Mouse (Mus musculus): ENCODE results near the gene Trio. TPM values are rescaled to one million over a fixed set of nuclear protein-coding genes. Genes with fewer than 3 reads are reported as not detected.
A peak's percentile ranks its signal among the peaks of the same experiment; 100 is the strongest.

Gene Trio
- polyA plus RNA-seq, 1 experiment from 2014 or later: 53.9 TPM

DNA sequence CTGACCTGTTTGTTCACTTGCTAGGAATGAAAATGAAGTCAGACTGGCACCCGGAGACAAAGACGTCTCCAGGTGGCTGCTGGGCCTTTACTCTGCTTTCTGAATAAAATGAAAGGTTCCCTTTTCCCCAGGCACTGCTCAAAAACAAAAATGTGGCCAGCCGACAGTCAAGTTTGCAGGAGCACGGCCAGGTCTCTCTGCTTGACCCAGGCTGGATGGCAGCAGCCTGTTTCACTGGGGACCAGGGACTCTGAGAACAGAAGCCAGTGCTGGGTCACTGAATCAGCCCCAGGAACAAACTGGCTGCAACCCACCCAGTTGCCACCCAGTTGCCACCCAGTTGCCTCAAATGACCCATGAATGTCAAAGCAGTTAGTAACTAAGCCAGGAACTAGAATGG, 159.2 kb downstream of the Trio start:
- 70% methylated on average over 4 of the region's 4 CpGs for WGBS
- Histone ChIP-seq H3K9me3 (ENCODE audit: control insufficient read depth, low read length) (no peaks in the 10 kb centered on the region), H3K36me3 (replicated peaks; ENCODE audit: control insufficient read depth, insufficient read depth) (peaks cover 66% of the 10 kb centered on the region), H3K4me2 (replicated peaks) (no peak overlapping the region), H3K4me1 (replicated peaks; ENCODE audit: control insufficient read depth, insufficient read depth, low read length) (no peaks in the 10 kb centered on the region), H3K9ac (no peak overlapping the region), H3K27ac (peak overlapping the region; percentile 54; the same call in 1 of the 2 replicates), H3K4me3 (replicated peaks; ENCODE audit: low read length) (no peak overlapping the region), H3K27me3 (ENCODE audit: control insufficient read depth, insufficient read depth, low read length) (no peaks in the 10 kb centered on the region)
- DNase-seq (ENCODE audit: low spot score) (no peak), ATAC-seq (ENCODE audit: low FRiP score) (no peak)

DNA sequence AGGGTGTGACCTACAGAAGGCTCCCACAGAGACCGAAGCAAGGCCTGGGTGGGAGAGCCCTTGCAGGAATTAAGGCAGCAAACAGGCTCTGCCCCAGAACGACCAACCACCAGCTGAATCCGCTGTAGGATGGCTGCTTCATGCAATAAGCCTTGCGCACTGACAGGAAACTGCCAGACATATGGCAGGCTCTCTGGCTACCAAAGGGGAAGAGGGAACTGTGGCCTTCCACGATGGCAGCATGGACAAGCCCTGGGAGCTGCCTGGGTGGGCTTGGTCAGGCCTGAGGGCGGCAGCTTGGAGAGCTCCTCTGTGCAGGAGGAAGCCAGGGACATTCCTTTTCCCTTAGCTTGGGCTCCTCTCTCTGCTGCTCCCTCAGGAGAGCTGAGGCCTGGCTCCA, 159.6 kb downstream of the Trio start:
- H3K4me2 ChIP-seq (replicated peaks): no peak overlapping the region
- ATAC-seq (ENCODE audit: low FRiP score): no peak
- H3K27me3 ChIP-seq (ENCODE audit: control insufficient read depth, insufficient read depth, low read length): no peaks in the 10 kb centered on the region
- no peak overlapping the region for H3K9ac ChIP-seq
- DNase-seq (ENCODE audit: low spot score): no peak
- peaks cover 64% of the 10 kb centered on the region for H3K36me3 ChIP-seq (replicated peaks; ENCODE audit: control insufficient read depth, insufficient read depth)
- no peaks in the 10 kb centered on the region for H3K9me3 ChIP-seq (ENCODE audit: control insufficient read depth, low read length)
- peak overlapping the region; percentile 54; the same call in 1 of the 2 replicates for H3K27ac ChIP-seq
- 75% methylated on average over 6 of the region's 6 CpGs for WGBS
- H3K4me3 ChIP-seq (replicated peaks; ENCODE audit: low read length): no peak overlapping the region
- no peaks in the 10 kb centered on the region; the same call in 1 of the 2 replicates for H3K4me1 ChIP-seq (replicated peaks; ENCODE audit: control insufficient read depth, insufficient read depth, low read length)

DNA sequence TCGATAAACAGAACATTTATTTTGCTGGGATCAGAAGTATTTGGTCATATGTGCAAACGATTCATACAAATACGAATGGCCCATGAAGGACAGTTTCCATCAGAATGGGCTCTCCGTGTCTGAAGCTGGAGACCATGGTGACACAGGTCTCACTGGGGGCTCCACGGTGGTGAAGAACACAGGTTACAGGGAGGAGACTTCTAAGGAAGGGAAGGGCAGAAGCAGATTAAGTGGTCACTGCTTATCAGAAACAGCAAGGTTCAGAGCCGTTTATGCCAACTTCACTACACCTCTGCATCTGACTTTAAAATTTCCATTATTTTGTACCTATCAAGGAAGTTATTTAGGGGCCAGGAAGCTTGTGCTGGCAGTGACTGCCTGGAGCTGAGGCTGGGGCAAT, 161.3 kb downstream of the Trio start:
- H3K4me1 ChIP-seq (replicated peaks; ENCODE audit: control insufficient read depth, insufficient read depth, low read length): no peaks in the 10 kb centered on the region; the same call in 1 of the 2 replicates
- H3K4me2 ChIP-seq (replicated peaks): no peak overlapping the region
- DNase-seq (ENCODE audit: low spot score): no peak
- H3K27me3 ChIP-seq (ENCODE audit: control insufficient read depth, insufficient read depth, low read length): no peaks in the 10 kb centered on the region
- no peaks in the 10 kb centered on the region for H3K9me3 ChIP-seq (ENCODE audit: control insufficient read depth, low read length)
- no peak for ATAC-seq (ENCODE audit: low FRiP score)
- no peak overlapping the region for H3K4me3 ChIP-seq (replicated peaks; ENCODE audit: low read length)
- no peak overlapping the region for H3K27ac ChIP-seq
- 96% methylated on average over 6 of the region's 6 CpGs for WGBS
- no peak overlapping the region for H3K9ac ChIP-seq
- H3K36me3 ChIP-seq (replicated peaks; ENCODE audit: control insufficient read depth, insufficient read depth): peaks cover 60% of the 10 kb centered on the region

DNA sequence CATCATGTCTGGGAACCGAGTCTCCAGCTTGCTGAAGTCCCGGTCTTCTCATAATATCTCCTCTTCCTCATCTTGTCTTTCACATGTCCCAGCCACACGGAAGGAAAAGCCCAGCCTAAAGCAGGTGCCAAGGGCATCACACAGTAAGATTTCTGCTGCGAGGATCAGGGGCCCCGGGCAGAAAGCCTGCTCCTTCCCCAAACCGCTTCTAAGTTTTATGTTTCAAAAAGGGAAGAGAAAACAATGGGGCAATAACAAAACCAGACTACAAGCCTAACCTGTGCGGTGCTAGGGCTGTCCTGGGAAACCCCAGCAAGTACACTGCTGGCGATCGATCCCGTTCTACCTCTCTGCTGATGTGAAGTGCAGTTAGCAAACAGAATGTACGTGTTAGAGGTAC, 162.7 kb downstream of the Trio start:
- Histone ChIP-seq H3K9me3 (ENCODE audit: control insufficient read depth, low read length) (no peaks in the 10 kb centered on the region), H3K4me1 (replicated peaks; ENCODE audit: control insufficient read depth, insufficient read depth, low read length) (no peaks in the 10 kb centered on the region; the same call in 1 of the 2 replicates), H3K36me3 (replicated peaks; ENCODE audit: control insufficient read depth, insufficient read depth) (peaks cover 50% of the 10 kb centered on the region), H3K4me3 (replicated peaks; ENCODE audit: low read length) (no peak overlapping the region), H3K27ac (no peak overlapping the region), H3K27me3 (ENCODE audit: control insufficient read depth, insufficient read depth, low read length) (no peaks in the 10 kb centered on the region), H3K9ac (no peak overlapping the region), H3K4me2 (replicated peaks) (no peak overlapping the region)
- DNase-seq (ENCODE audit: low spot score): no peak
- WGBS: 95% methylated on average over 11 of the region's 11 CpGs
- no peak for ATAC-seq (ENCODE audit: low FRiP score)

DNA sequence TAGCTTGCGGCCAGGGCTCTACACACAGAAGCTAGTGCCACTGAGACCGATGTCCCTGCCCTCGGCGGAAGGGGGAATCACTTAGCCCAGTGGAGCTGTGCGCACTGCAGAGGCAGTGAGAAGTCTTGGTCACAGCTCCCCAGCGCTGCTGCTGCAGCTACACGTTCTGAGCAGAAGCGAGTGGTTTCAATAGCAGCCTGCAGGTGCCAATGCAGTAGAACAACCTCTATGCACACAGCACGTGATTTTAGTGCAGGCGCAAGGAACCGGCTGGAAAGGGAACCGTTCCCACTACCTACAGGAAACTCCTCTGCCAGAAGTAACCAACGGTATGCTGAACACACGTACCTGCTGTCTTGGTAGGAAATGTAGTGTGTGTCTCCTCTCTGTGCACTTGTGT, 165.2 kb downstream of the Trio start:
- no peaks in the 10 kb centered on the region for H3K9me3 ChIP-seq (ENCODE audit: control insufficient read depth, low read length)
- no peaks in the 10 kb centered on the region for H3K27me3 ChIP-seq (ENCODE audit: control insufficient read depth, insufficient read depth, low read length)
- H3K4me2 ChIP-seq (replicated peaks): no peak overlapping the region
- H3K4me3 ChIP-seq (replicated peaks; ENCODE audit: low read length): no peak overlapping the region
- H3K36me3 ChIP-seq (replicated peaks; ENCODE audit: control insufficient read depth, insufficient read depth): peaks cover 46% of the 10 kb centered on the region
- H3K27ac ChIP-seq: no peak overlapping the region
- no peak overlapping the region for H3K9ac ChIP-seq
- no peaks in the 10 kb centered on the region; the same call in 1 of the 2 replicates for H3K4me1 ChIP-seq (replicated peaks; ENCODE audit: control insufficient read depth, insufficient read depth, low read length)
- DNase-seq (ENCODE audit: low spot score) (no peak), ATAC-seq (ENCODE audit: low FRiP score) (no peak)
- 93% methylated on average over 14 of the region's 14 CpGs for WGBS

DNA sequence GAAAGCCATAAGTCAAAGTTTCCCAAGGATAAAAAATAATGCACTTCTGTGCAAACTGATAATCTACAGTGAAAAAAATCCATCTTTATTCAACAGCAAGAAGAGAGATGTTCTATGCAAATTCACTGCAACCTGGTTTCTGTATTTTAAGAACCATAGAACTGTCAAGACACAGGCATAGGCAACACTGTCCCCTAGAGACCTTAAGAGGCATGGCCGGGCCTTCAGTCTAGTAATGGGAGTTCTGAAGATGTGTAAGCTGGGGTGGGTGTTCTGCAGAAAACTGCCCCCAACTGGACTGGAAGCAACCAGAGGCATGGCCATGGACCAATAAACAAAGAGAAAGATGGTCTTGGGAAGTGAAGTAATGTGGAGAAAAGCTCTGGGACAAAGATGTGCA, 166.1 kb downstream of the Trio start:
- ATAC-seq (ENCODE audit: low FRiP score): no peak
- Histone ChIP-seq H3K9ac (no peak overlapping the region), H3K27ac (no peak overlapping the region), H3K4me2 (replicated peaks) (no peak overlapping the region), H3K27me3 (ENCODE audit: control insufficient read depth, insufficient read depth, low read length) (no peaks in the 10 kb centered on the region), H3K4me1 (replicated peaks; ENCODE audit: control insufficient read depth, insufficient read depth, low read length) (no peaks in the 10 kb centered on the region; the same call in 1 of the 2 replicates), H3K9me3 (ENCODE audit: control insufficient read depth, low read length) (no peaks in the 10 kb centered on the region), H3K4me3 (replicated peaks; ENCODE audit: low read length) (no peak overlapping the region), H3K36me3 (replicated peaks; ENCODE audit: control insufficient read depth, insufficient read depth) (peaks cover 47% of the 10 kb centered on the region)
- no peak for DNase-seq (ENCODE audit: low spot score)
- WGBS: 71% methylated on average over 1 of the region's 1 CpGs

DNA sequence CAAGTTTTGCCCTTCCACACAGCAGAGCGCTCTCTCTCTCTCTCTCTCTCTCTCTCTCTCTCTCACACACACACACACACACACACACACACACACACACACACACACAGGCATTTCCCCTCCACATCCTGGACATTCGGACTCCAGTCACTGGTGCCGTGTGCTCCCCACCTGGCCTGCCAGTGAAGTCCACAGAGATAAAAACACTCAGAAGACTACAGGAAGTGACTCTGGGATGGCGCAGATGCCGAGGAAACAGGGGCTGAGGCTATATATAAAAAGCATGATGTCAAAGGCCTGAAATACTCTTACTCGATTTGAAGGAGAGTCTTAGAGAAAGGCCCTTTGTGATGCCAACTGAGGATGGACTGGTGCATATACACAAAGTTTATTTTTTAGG, 166.5 kb downstream of the Trio start:
- no peak overlapping the region for H3K27ac ChIP-seq
- no peak for DNase-seq (ENCODE audit: low spot score)
- no peaks in the 10 kb centered on the region for H3K9me3 ChIP-seq (ENCODE audit: control insufficient read depth, low read length)
- no peak overlapping the region for H3K4me2 ChIP-seq (replicated peaks)
- 86% methylated on average over 6 of the region's 6 CpGs for WGBS
- no peaks in the 10 kb centered on the region; the same call in 1 of the 2 replicates for H3K4me1 ChIP-seq (replicated peaks; ENCODE audit: control insufficient read depth, insufficient read depth, low read length)
- H3K9ac ChIP-seq: no peak overlapping the region
- no peak overlapping the region for H3K4me3 ChIP-seq (replicated peaks; ENCODE audit: low read length)
- no peak for ATAC-seq (ENCODE audit: low FRiP score)
- H3K27me3 ChIP-seq (ENCODE audit: control insufficient read depth, insufficient read depth, low read length): no peaks in the 10 kb centered on the region
- H3K36me3 ChIP-seq (replicated peaks; ENCODE audit: control insufficient read depth, insufficient read depth): peaks cover 47% of the 10 kb centered on the region

DNA sequence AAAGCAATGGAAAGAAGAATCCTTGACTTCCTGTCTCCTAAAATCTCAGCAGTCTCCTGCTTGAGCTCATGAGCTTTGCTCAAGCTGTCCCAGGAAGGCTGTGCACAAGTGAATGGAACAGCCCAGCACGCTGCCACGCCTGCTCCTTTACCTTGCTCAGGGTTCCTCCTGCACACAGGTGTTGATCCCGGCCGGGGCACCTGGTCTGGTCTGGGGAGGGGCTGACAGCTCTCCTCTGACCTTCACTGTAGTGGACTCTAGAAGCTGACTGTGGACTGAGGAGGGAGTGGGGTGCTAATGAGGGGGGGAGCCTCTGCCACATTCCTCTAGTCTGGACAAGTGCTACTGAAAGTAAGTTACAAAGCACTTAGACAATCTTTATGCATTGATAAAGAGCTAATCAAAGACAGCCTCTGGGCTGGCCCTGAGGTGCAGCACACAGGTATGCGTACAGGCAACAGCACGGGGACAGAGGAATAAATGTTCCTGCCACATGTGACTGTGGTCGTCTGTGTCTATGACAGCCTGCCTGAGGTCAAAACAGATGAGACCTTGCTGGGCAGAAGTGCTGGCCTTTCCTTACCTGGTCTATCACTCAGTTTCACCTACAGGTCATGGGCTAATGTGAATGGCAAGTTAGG, 167.3 kb downstream of the Trio start:
- no peak overlapping the region for H3K4me2 ChIP-seq (replicated peaks)
- no peaks in the 10 kb centered on the region for H3K27me3 ChIP-seq (ENCODE audit: control insufficient read depth, insufficient read depth, low read length)
- ATAC-seq (ENCODE audit: low FRiP score) (no peak), DNase-seq (ENCODE audit: low spot score) (no peak)
- H3K4me1 ChIP-seq (replicated peaks; ENCODE audit: control insufficient read depth, insufficient read depth, low read length): no peaks in the 10 kb centered on the region; the same call in 1 of the 2 replicates
- WGBS: 90% methylated on average over 7 of the region's 7 CpGs
- no peak overlapping the region for H3K27ac ChIP-seq
- H3K9ac ChIP-seq: no peak overlapping the region
- H3K9me3 ChIP-seq (ENCODE audit: control insufficient read depth, low read length): no peaks in the 10 kb centered on the region
- peaks cover 48% of the 10 kb centered on the region for H3K36me3 ChIP-seq (replicated peaks; ENCODE audit: control insufficient read depth, insufficient read depth)
- H3K4me3 ChIP-seq (replicated peaks; ENCODE audit: low read length): no peak overlapping the region

DNA sequence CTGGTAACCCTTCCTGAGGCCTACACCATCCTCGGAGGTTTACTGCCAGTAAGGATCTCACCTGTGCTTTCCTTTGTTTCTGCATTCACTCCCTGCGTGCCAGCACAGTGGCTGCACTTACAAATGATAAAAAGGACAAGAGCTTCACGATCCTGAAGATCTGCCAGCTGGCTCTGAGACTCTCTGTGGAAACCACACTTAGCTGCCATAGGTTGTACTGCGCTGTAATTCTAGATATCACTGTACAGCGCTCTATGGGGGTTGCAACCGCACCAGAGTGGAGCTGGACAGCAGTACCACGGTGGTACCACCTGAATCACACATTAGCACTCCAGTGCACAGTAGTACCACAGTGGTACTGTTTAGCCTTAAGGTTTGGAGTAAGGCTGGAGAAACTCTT, 168.4 kb downstream of the Trio start:
- WGBS: 89% methylated on average over 7 of the region's 7 CpGs
- ATAC-seq (ENCODE audit: low FRiP score): no peak
- DNase-seq (ENCODE audit: low spot score): no peak
- peaks cover 52% of the 10 kb centered on the region for H3K36me3 ChIP-seq (replicated peaks; ENCODE audit: control insufficient read depth, insufficient read depth)
- H3K9me3 ChIP-seq (ENCODE audit: control insufficient read depth, low read length): no peaks in the 10 kb centered on the region
- H3K9ac ChIP-seq: no peak overlapping the region
- no peaks in the 10 kb centered on the region for H3K27me3 ChIP-seq (ENCODE audit: control insufficient read depth, insufficient read depth, low read length)
- H3K4me2 ChIP-seq (replicated peaks): no peak overlapping the region
- no peak overlapping the region for H3K4me3 ChIP-seq (replicated peaks; ENCODE audit: low read length)
- H3K4me1 ChIP-seq (replicated peaks; ENCODE audit: control insufficient read depth, insufficient read depth, low read length): no peaks in the 10 kb centered on the region; the same call in 1 of the 2 replicates
- no peak overlapping the region for H3K27ac ChIP-seq
